Mouse (Mus musculus): ENCODE results near the gene Ndst4. TPM values are rescaled to one million over a fixed set of nuclear protein-coding genes. Genes with fewer than 3 reads are reported as not detected.

Gene Ndst4
- total RNA-seq (2021) (not detected), polyA plus RNA-seq (2012; rRNA removed) (0.02 TPM in 1 of 2 replicates, not detected in the other)
- long read RNA-seq, partial matches to known transcripts: 0 of 1 reads
- long read RNA-seq, other reads (novel, unspliced or antisense): 1 of 1 reads

- H3K27ac ChIP-seq: no peak within 1 kb of the TSS
- no peaks in the 10 kb centered on the region for H3K36me3 ChIP-seq (ENCODE audit: control insufficient read depth, insufficient read depth, low read length)
- no peak within 1 kb of the TSS for H3K4me3 ChIP-seq
- no peak for DNase-seq
- 27% methylated on average over 14 of the region's 14 CpGs for WGBS
- no peak for TF ChIP-seq CTCF (IDR thresholded peaks at IDR 0.05)
- no peak for TF ChIP-seq POLR2A (IDR thresholded peaks at IDR 0.05; ENCODE audit: insufficient read depth, low read depth, low read length)
- TF ChIP-seq EP300 (IDR thresholded peaks at IDR 0.05; ENCODE audit: insufficient read depth, low read depth, low read length): no peak
- H3K9ac ChIP-seq (ENCODE audit: low read depth, low read length): no peak within 1 kb of the TSS
- no peaks in the 10 kb centered on the region for H3K27me3 ChIP-seq (ENCODE audit: control insufficient read depth, insufficient read depth, low read length)
- intact Hi-C loops (cut with DNase I): no loop called here
- no peaks in the 10 kb centered on the region for H3K79me2 ChIP-seq (replicated peaks; ENCODE audit: control insufficient read depth, insufficient read depth, low read length)
- no peaks in the 10 kb centered on the region for H3K4me1 ChIP-seq (ENCODE audit: control insufficient read depth, insufficient read depth, low read length)
Observed at GRCm38 (mm10) chr3:125403601-125404396, at the start of gene Ndst4. Ndst4 (plus strand) TSS chr3:125404076.

GRCm38 (mm10) chr3:125397443-125397842 is 6.4 kb upstream of the Ndst4 start:
- H3K9ac ChIP-seq (ENCODE audit: low read depth, low read length): no peak overlapping the region
- no peaks in the 10 kb centered on the region for H3K27me3 ChIP-seq (ENCODE audit: control insufficient read depth, insufficient read depth, low read length)
- H3K36me3 ChIP-seq (ENCODE audit: control insufficient read depth, insufficient read depth, low read length): no peaks in the 10 kb centered on the region
- TF ChIP-seq POLR2A (IDR thresholded peaks at IDR 0.05; ENCODE audit: insufficient read depth, low read depth, low read length) (no peak), CTCF (IDR thresholded peaks at IDR 0.05) (no peak), EP300 (IDR thresholded peaks at IDR 0.05; ENCODE audit: insufficient read depth, low read depth, low read length) (no peak)
- intact Hi-C loops (cut with DNase I): no loop called here
- no peaks in the 10 kb centered on the region for H3K4me1 ChIP-seq (ENCODE audit: control insufficient read depth, insufficient read depth, low read length)
- no peak overlapping the region for H3K4me3 ChIP-seq
- 76% methylated on average over 3 of the region's 3 CpGs for WGBS
- H3K79me2 ChIP-seq (replicated peaks; ENCODE audit: control insufficient read depth, insufficient read depth, low read length): no peaks in the 10 kb centered on the region
- DNase-seq: no peak
- no peak overlapping the region for H3K27ac ChIP-seq

GRCm38 (mm10) chr3:125406456-125406855 is 2.6 kb downstream of the Ndst4 start:
- 35% methylated on average over 2 of the region's 2 CpGs for WGBS

GRCm38 (mm10) chr3:125406991-125407390 is 3.1 kb downstream of the Ndst4 start:
- no peaks in the 10 kb centered on the region for H3K79me2 ChIP-seq (replicated peaks; ENCODE audit: control insufficient read depth, insufficient read depth, low read length)
- DNase-seq: no peak
- no peak overlapping the region for H3K9ac ChIP-seq (ENCODE audit: low read depth, low read length)
- no peaks in the 10 kb centered on the region for H3K4me1 ChIP-seq (ENCODE audit: control insufficient read depth, insufficient read depth, low read length)
- TF ChIP-seq EP300 (IDR thresholded peaks at IDR 0.05; ENCODE audit: insufficient read depth, low read depth, low read length): no peak
- TF ChIP-seq POLR2A (IDR thresholded peaks at IDR 0.05; ENCODE audit: insufficient read depth, low read depth, low read length): no peak
- TF ChIP-seq CTCF (IDR thresholded peaks at IDR 0.05): no peak
- intact Hi-C loops (cut with DNase I): no loop called here
- H3K27ac ChIP-seq: no peak overlapping the region
- H3K27me3 ChIP-seq (ENCODE audit: control insufficient read depth, insufficient read depth, low read length): no peaks in the 10 kb centered on the region
- H3K4me3 ChIP-seq: no peak overlapping the region
- H3K36me3 ChIP-seq (ENCODE audit: control insufficient read depth, insufficient read depth, low read length): no peaks in the 10 kb centered on the region
- 44% methylated on average over 3 of the region's 3 CpGs for whole genome bisulfite sequencing

More at GRCm38 (mm10) chr3:125406456-125406855, 2.6 kb downstream of the Ndst4 start:
- TF ChIP-seq POLR2A (IDR thresholded peaks at IDR 0.05; ENCODE audit: insufficient read depth, low read depth, low read length): no peak
- no peak for TF ChIP-seq CTCF (IDR thresholded peaks at IDR 0.05)
- TF ChIP-seq EP300 (IDR thresholded peaks at IDR 0.05; ENCODE audit: insufficient read depth, low read depth, low read length): no peak
- no peak for DNase-seq
- H3K27me3 ChIP-seq (ENCODE audit: control insufficient read depth, insufficient read depth, low read length): no peaks in the 10 kb centered on the region
- H3K36me3 ChIP-seq (ENCODE audit: control insufficient read depth, insufficient read depth, low read length): no peaks in the 10 kb centered on the region
- no peak overlapping the region for H3K9ac ChIP-seq (ENCODE audit: low read depth, low read length)
- H3K4me3 ChIP-seq: no peak overlapping the region
- intact Hi-C loops (cut with DNase I): no loop called here
- H3K4me1 ChIP-seq (ENCODE audit: control insufficient read depth, insufficient read depth, low read length): no peaks in the 10 kb centered on the region
- no peak overlapping the region for H3K27ac ChIP-seq
- H3K79me2 ChIP-seq (replicated peaks; ENCODE audit: control insufficient read depth, insufficient read depth, low read length): no peaks in the 10 kb centered on the region

- Histone ChIP-seq H3K4me3 (no peak overlapping the region), H3K27me3 (ENCODE audit: control insufficient read depth, insufficient read depth, low read length) (no peaks in the 10 kb centered on the region), H3K36me3 (ENCODE audit: control insufficient read depth, insufficient read depth, low read length) (no peaks in the 10 kb centered on the region), H3K79me2 (replicated peaks; ENCODE audit: control insufficient read depth, insufficient read depth, low read length) (no peaks in the 10 kb centered on the region), H3K4me1 (ENCODE audit: control insufficient read depth, insufficient read depth, low read length) (no peaks in the 10 kb centered on the region), H3K27ac (no peak overlapping the region), H3K9ac (ENCODE audit: low read depth, low read length) (no peak overlapping the region)
- intact Hi-C loops (cut with DNase I): no loop called here
- DNase-seq: no peak
- no peak for TF ChIP-seq CTCF (IDR thresholded peaks at IDR 0.05)
- TF ChIP-seq EP300 (IDR thresholded peaks at IDR 0.05; ENCODE audit: insufficient read depth, low read depth, low read length): no peak
- TF ChIP-seq POLR2A (IDR thresholded peaks at IDR 0.05; ENCODE audit: insufficient read depth, low read depth, low read length): no peak
- 16% methylated on average over 6 of the region's 6 CpGs for WGBS
Observed at GRCm38 (mm10) chr3:125466894-125467652, 63.2 kb downstream of the Ndst4 start.
